Mouse (Mus musculus) liver, embryonic 13.5 days (tissue): ENCODE data around the gene Nop9. TPM values are rescaled to one million over a fixed set of nuclear protein-coding genes. Genes with fewer than 3 reads are reported as not detected.
A peak's percentile ranks its signal among the peaks of the same experiment; 100 is the strongest.

Source experiments
- ATAC-seq: fragments of 200-750 bp; cut with Nextera tagmentation; 2 replicates; pipeline ENCODE4 v1.8.0; 2017; ENCODE audit warnings: low read depth, mild to moderate bottlenecking, moderate number of reproducible peaks, moderate library complexity
- DNase-seq: peaks from one replicate; pipeline ENCODE4 v3.0.0; 2022
- H3K27ac ChIP-seq: fragments of 300-500 bp; sonication (generic); 2 replicates; pipeline ENCODE4 v1.5.1; 2015; ENCODE audit warnings: moderate library complexity, mild to moderate bottlenecking, inconsistent platforms
- H3K27me3 ChIP-seq: fragments of 300-500 bp; sonication (generic); 2 replicates; pipeline ENCODE4 v1.6.1; 2015; ENCODE audit warnings: mild to moderate bottlenecking, inconsistent platforms
- H3K36me3 ChIP-seq: fragments of 300-500 bp; sonication (generic); 2 replicates; pipeline ENCODE4 v1.6.1; 2015; ENCODE audit warnings: mild to moderate bottlenecking, inconsistent platforms
- H3K4me1 ChIP-seq: fragments of 300-500 bp; sonication (generic); replicated peaks from 2 replicates; pipeline ENCODE4 v1.6.1; 2015; ENCODE audit warnings: inconsistent platforms
- H3K4me2 ChIP-seq: fragments of 300-500 bp; sonication (generic); 2 replicates; pipeline ENCODE4 v1.6.1; 2015; ENCODE audit warnings: inconsistent platforms, mild to moderate bottlenecking, moderate library complexity
- H3K4me3 ChIP-seq: fragments of 300-500 bp; sonication (generic); replicated peaks from 2 replicates; pipeline ENCODE4 v1.5.1; 2015; ENCODE audit warnings: mild to moderate bottlenecking, inconsistent platforms
- H3K9ac ChIP-seq: fragments of 300-500 bp; sonication (generic); 2 replicates; pipeline ENCODE4 v1.6.1; 2015; ENCODE audit warnings: mild to moderate bottlenecking, inconsistent platforms
- H3K9me3 ChIP-seq: fragments of 300-500 bp; sonication (generic); replicated peaks from 2 replicates; pipeline ENCODE4 v1.6.1; 2016; ENCODE audit warnings: inconsistent platforms
- WGBS: fragments of 180-500 bp; shearing (Covaris S2); methylation state at CpG from one replicate; pipeline ENCODE4 v1.1.7; 2015; ENCODE audit not compliant: insufficient replicate concordance; 5-methylcytosine and 5-hydroxymethylcytosine counted together
- polyA plus RNA-seq: library from polyadenylated mRNA; unstranded; fragments of >200 nt; fragmentation: Nextera tagmentation; extraction: Ambion mirVana; gene quantifications from 2 replicates; pipeline ENCODE4 v1.2.1, GENCODE M21; 2015

Gene Nop9
- polyA plus RNA-seq, 1 experiment from 2014 or later: 42.8 TPM

GRCm38 (mm10) chr14:55730116-55730515, 15.4 kb upstream of the Nop9 start:
- Histone ChIP-seq H3K36me3 (no peaks in the 10 kb centered on the region), H3K9me3 (no peaks in the 10 kb centered on the region), H3K4me3 (no peak overlapping the region), H3K4me2 (no peak overlapping the region), H3K27me3 (0 out of 2 replicates have a peak, but pooled peaks cover 9% of the 10 kb centered on the region), H3K27ac (no peak overlapping the region), H3K4me1 (0 out of 2 replicates have a peak, but pooled peaks cover 12% of the 10 kb centered on the region), H3K9ac (no peak overlapping the region)
- no peak for ATAC-seq
- 67% methylated on average over 7 of the region's 7 CpGs for WGBS
- no peak for DNase-seq

GRCm38 (mm10) chr14:55730531-55731032, 14.9 kb upstream of the Nop9 start:
- H3K27me3 ChIP-seq: 0 out of 2 replicates have a peak, but pooled peaks cover 9% of the 10 kb centered on the region
- DNase-seq (no peak), ATAC-seq (0 out of 2 replicates have a peak, but pooled peaks have one; percentile 39)
- no peaks in the 10 kb centered on the region for H3K36me3 ChIP-seq
- H3K4me3 ChIP-seq: no peak overlapping the region
- H3K4me2 ChIP-seq: no peak overlapping the region
- WGBS: 59% methylated on average over 7 of the region's 7 CpGs
- no peak overlapping the region for H3K9ac ChIP-seq
- no peak overlapping the region for H3K27ac ChIP-seq
- H3K4me1 ChIP-seq: 0 out of 2 replicates have a peak, but pooled peaks cover 12% of the 10 kb centered on the region
- H3K9me3 ChIP-seq: no peaks in the 10 kb centered on the region

DNA sequence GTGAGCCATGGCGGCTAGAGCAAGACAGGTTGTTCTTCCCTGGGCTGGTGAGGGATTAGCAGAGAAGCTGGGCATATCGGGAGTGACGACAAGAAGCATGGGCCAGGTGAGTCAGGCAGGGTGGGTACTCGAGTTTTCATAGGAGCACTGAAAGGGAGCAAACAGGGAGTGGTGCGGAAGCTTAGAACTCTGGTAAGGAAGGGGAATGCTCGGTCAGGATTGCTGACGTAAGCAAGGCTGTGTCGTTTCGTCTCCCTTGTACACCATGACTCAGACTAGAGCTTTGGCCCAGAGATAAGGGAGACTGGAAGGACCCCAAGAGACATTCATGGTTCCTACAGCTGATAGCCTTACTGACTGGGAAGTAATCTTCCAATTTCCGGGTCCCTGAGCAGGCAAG, 11.6 kb upstream of the Nop9 start:
- no peaks in the 10 kb centered on the region for H3K9me3 ChIP-seq
- WGBS: 56% methylated on average over 10 of the region's 10 CpGs
- no peak for DNase-seq
- no peak overlapping the region for H3K4me3 ChIP-seq
- 0 out of 2 replicates have a peak, but pooled peaks cover 7% of the 10 kb centered on the region for H3K4me1 ChIP-seq
- H3K4me2 ChIP-seq: no peak overlapping the region
- no peak overlapping the region for H3K27ac ChIP-seq
- H3K36me3 ChIP-seq: peaks cover 7% of the 10 kb centered on the region
- H3K9ac ChIP-seq: no peak overlapping the region
- 0 out of 2 replicates have a peak, but pooled peaks cover 9% of the 10 kb centered on the region for H3K27me3 ChIP-seq
- no peak for ATAC-seq

- Histone ChIP-seq H3K4me3 (no peak overlapping the region), H3K27me3 (0 out of 2 replicates have a peak, but pooled peaks cover 5% of the 10 kb centered on the region), H3K27ac (no peak overlapping the region), H3K9me3 (no peaks in the 10 kb centered on the region), H3K9ac (no peak overlapping the region), H3K4me2 (no peak overlapping the region), H3K36me3 (peaks cover 13% of the 10 kb centered on the region), H3K4me1 (0 out of 2 replicates have a peak, but pooled peaks cover 7% of the 10 kb centered on the region)
- WGBS: 62% methylated on average over 7 of the region's 7 CpGs
- ATAC-seq (no peak), DNase-seq (no peak)
Measured at GRCm38 (mm10) chr14:55734869-55735268, 10.6 kb upstream of the Nop9 start.

DNA sequence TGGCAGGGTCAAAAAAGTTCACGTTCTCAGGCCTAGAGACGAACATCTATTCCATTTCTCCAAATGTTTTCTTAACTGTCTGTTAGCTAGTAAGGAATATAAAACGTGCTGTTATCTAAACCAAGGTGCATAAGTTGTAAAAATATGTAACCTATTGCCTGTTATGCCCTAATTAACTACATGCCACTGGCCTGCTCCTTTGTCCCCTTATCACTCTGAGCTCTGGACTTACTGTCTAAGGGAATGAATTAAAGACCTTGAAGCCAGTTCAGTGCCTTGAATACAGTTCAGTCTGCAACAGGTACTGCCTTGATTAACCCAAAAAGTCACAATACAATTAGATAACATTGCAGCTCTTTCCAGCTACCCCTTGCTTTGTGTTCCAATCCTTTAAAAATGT, 10.2 kb upstream of the Nop9 start:
- Histone ChIP-seq H3K27ac (no peak overlapping the region), H3K9ac (no peak overlapping the region), H3K4me3 (no peak overlapping the region), H3K4me1 (0 out of 2 replicates have a peak, but pooled peaks cover 7% of the 10 kb centered on the region), H3K9me3 (no peaks in the 10 kb centered on the region), H3K4me2 (no peak overlapping the region), H3K27me3 (0 out of 2 replicates have a peak, but pooled peaks cover 5% of the 10 kb centered on the region), H3K36me3 (peaks cover 18% of the 10 kb centered on the region)
- DNase-seq (no peak), ATAC-seq (no peak)
- 61% methylated on average over 3 of the region's 3 CpGs for WGBS

DNA sequence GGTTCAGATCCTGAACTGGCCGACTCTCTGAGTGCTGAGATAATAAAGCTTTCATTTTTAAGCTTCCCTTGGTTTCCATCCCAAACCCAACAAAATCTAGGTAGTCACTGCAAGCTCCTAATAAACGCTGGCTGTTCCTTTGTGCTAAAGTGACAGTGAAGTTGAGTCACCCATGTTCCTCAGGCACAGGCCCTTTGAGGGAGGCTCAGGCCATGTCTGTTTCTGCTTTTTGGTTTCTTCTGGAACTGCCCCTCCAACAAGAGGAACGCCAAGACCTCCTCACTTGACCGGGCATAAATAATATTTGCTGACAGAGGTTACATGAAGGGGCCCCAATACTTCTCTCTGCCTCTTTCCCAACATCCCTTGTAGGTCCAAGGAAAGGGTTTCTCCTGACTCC, 9.7 kb upstream of the Nop9 start:
- Histone ChIP-seq H3K36me3 (peaks cover 22% of the 10 kb centered on the region), H3K9me3 (no peaks in the 10 kb centered on the region), H3K9ac (no peak overlapping the region), H3K4me1 (0 out of 2 replicates have a peak, but pooled peaks cover 3% of the 10 kb centered on the region), H3K27me3 (0 out of 2 replicates have a peak, but pooled peaks cover 5% of the 10 kb centered on the region), H3K27ac (no peak overlapping the region), H3K4me3 (no peak overlapping the region), H3K4me2 (no peak overlapping the region)
- 63% methylated on average over 4 of the region's 4 CpGs for WGBS
- no peak for DNase-seq
- ATAC-seq: no peak

DNA sequence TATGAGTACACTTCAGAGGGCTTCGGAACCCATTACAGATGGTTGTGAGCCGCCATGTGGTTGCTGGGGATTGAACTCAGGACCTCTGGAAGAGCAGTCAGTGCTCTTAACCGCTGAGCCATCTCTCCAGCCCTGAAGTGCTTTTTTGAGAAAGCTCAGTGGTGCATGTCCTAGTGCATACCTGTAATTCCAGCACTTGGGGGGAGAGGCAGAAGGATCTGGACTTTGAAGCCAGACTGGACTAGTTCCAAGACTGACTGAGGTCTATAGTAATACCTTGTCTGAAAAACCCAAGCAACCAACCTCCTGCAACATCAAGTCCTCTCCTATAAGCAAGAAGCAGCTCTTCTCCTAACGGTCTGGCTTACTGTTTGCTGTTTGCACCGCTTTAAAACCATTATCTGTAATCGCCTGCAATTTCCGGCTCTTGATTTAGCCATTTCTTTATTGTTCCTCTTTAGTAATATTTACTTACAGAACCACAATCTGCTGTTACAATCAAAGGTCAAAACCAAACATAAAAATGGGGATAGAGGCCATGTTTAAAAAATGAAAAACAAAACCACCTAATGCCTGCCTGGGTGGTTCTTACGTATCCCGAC, 8.3 kb upstream of the Nop9 start:
- ATAC-seq: no peak
- H3K4me3 ChIP-seq: no peak overlapping the region
- 73% methylated on average over 9 of the region's 9 CpGs for WGBS
- H3K27ac ChIP-seq: no peak overlapping the region
- H3K4me2 ChIP-seq: no peak overlapping the region
- 0 out of 2 replicates have a peak, but pooled peaks cover 5% of the 10 kb centered on the region for H3K27me3 ChIP-seq
- no peaks in the 10 kb centered on the region for H3K4me1 ChIP-seq
- peaks cover 28% of the 10 kb centered on the region for H3K36me3 ChIP-seq
- DNase-seq: no peak
- no peaks in the 10 kb centered on the region for H3K9me3 ChIP-seq
- H3K9ac ChIP-seq: no peak overlapping the region

GRCm38 (mm10) chr14:55743711-55744110, 1.8 kb upstream of the Nop9 start:
- Histone ChIP-seq H3K9ac (peak overlapping the region; percentile 37; the same call in 1 of the 2 replicates), H3K9me3 (no peaks in the 10 kb centered on the region), H3K4me2 (peak overlapping the region; percentile 23), H3K27ac (0 out of 2 replicates have a peak overlapping the region, but pooled peaks have one; percentile 9), H3K27me3 (no peaks in the 10 kb centered on the region), H3K4me3 (no peak overlapping the region), H3K4me1 (peaks cover 39% of the 10 kb centered on the region), H3K36me3 (peaks cover 33% of the 10 kb centered on the region)
- peak; percentile 27; the same call in 1 of the 2 replicates for ATAC-seq
- 18% methylated on average over 10 of the region's 10 CpGs for WGBS
- DNase-seq: peak; percentile 75

DNA sequence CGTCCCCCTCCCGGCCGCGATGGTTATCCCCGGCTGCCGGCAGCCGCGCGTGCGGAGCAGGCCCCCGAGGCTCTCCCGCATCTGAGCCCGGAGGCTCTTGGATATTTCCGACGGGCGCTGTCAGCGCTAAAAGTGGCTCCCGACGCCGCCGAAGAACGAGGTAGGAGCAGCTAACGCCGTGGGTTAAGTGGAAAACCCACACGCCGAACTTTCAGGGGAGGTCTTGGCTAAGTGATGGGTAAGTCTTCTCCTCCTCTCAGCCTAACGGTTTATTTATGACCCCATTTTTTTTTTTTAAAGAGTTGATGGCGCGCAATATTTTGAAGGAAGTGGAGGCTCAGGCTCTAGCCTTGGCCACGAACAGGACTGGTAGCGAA, 356 bp downstream of the Nop9 start:
- Histone ChIP-seq H3K27me3 (no peaks in the 10 kb centered on the region), H3K4me2 (peak overlapping the region; percentile 93), H3K9ac (peak overlapping the region; percentile 86), H3K4me3 (peak overlapping the region; percentile 86), H3K4me1 (peaks cover 39% of the 10 kb centered on the region), H3K9me3 (no peaks in the 10 kb centered on the region), H3K27ac (peak overlapping the region; percentile 72), H3K36me3 (peaks cover 38% of the 10 kb centered on the region)
- no peak for ATAC-seq
- no peak for DNase-seq
- WGBS: under 1% methylated on average over 25 of the region's 31 CpGs

DNA sequence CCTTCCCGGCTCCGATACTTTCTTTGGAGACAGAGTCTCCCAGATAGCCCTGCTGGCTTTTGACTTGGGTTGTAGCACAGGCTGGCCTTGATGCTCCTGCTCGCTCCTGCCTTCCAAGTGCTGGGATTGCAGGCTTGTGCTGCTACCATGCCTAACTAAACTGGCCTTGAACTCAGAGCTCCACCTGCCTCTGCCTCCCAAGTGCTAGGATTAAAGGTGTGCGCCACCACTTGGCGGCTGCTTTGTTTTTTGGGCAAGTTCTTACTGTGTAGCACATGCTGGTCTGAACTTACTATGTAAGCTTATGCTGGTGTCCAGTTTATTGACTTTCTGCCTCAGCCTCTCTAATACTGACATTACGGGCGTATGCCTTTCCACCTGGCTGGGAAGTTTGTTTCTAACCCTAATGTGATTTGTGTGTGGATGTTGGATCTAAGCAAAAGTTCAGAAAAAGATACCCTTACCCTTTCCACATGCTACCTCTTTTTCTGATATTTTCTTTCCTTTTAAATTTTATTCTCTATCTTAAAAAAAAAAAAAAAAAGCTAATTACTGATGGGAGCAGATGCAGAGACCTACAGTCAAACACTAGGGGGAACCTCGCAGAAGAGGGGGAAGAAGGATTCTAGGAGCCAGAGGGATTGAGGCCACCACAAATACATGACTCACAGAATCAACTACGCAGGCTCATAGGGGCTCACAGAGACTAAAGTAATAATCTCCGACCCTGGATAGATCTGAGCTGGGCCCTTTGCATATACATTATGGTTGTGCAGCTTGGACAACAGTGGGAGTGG, 1.8 kb downstream of the Nop9 start:
- 76% methylated on average over 10 of the region's 10 CpGs for WGBS

GRCm38 (mm10) chr14:55757566-55757965, 12.1 kb downstream of the Nop9 start:
- WGBS: 12% methylated on average over 6 of the region's 6 CpGs
- Histone ChIP-seq H3K4me2 (peak overlapping the region; percentile 43), H3K9ac (peak overlapping the region; percentile 5; the same call in 1 of the 2 replicates), H3K27me3 (peaks cover 22% of the 10 kb centered on the region), H3K4me3 (peak overlapping the region; percentile 32), H3K9me3 (no peaks in the 10 kb centered on the region), H3K27ac (peak overlapping the region; percentile 69; the same call in 1 of the 2 replicates), H3K36me3 (peaks cover 43% of the 10 kb centered on the region), H3K4me1 (peaks cover 35% of the 10 kb centered on the region)
- no peak for DNase-seq
- no peak for ATAC-seq

More for the DNA sequence above, 1.8 kb downstream of the Nop9 start:
- Histone ChIP-seq H3K4me1 (peaks cover 39% of the 10 kb centered on the region), H3K4me2 (peak overlapping the region; percentile 93), H3K9ac (peak overlapping the region; percentile 86), H3K27me3 (no peaks in the 10 kb centered on the region), H3K27ac (0 out of 2 replicates have a peak overlapping the region, but pooled peaks have one; percentile 31), H3K36me3 (peaks cover 47% of the 10 kb centered on the region), H3K9me3 (no peaks in the 10 kb centered on the region), H3K4me3 (peak overlapping the region; percentile 86)
- DNase-seq (no peak), ATAC-seq (no peak)
